Mouse (Mus musculus) G1E (cell line): ENCODE measurements at regions not wholly inside any gene's neighbourhood (a gene's known extent, or its start where the extent isn't known, plus 50 kb on each side); places are given as distances from the start of the nearest gene placed in this dataset.

Experiments
- ATAC-seq: 2 replicates; pipeline ENCODE4 v1.8.0; 2016; ENCODE audit warnings: mild to moderate bottlenecking; ENCODE audit not compliant: insufficient number of reproducible peaks, poor library complexity, low FRiP score, severe bottlenecking; ENCODE audit errors: extremely low read depth
- DNase-seq: peaks from one replicate; pipeline ENCODE4 v3.0.0; 2012; ENCODE audit warnings: low spot score
- H3K27me3 ChIP-seq: 2 replicates; pipeline ENCODE4 v1.6.1; 2012; ENCODE audit warnings: mild to moderate bottlenecking, low read length, inconsistent platforms; ENCODE audit not compliant: insufficient read depth
- H3K36me3 ChIP-seq: replicated peaks from 2 replicates; pipeline ENCODE3; 2012; ENCODE audit warnings: mild to moderate bottlenecking, inconsistent platforms
- H3K4me1 ChIP-seq: 2 replicates; pipeline ENCODE4 v1.6.1; 2012; ENCODE audit warnings: low read depth, low read length, inconsistent platforms, mixed read lengths; ENCODE audit not compliant: insufficient read depth
- H3K4me3 ChIP-seq: 2 replicates; pipeline ENCODE4 v1.5.1; 2012; ENCODE audit warnings: low read depth, mild to moderate bottlenecking, inconsistent platforms, low read length, moderate library complexity, mixed read lengths
- H3K9me3 ChIP-seq: replicated peaks from 2 replicates; pipeline ENCODE4 v1.6.1; 2012; ENCODE audit warnings: inconsistent platforms
- CTCF ChIP-seq: IDR thresholded peaks from 2 replicates; pipeline ENCODE4 v1.5.1; 2012; ENCODE audit warnings: low read depth, low read length, inconsistent platforms, mixed read lengths
- GATA1 ChIP-seq: IDR thresholded peaks from 2 replicates; pipeline ENCODE4 v1.6.1; 2012; ENCODE audit warnings: borderline replicate concordance, low read length, inconsistent platforms, mixed read lengths
- GATA2 ChIP-seq: IDR thresholded peaks from 2 replicates; pipeline ENCODE4 v1.6.1; 2012; ENCODE audit warnings: low read depth, low read length, inconsistent platforms, borderline replicate concordance
- POLR2AphosphoS5 ChIP-seq: IDR thresholded peaks from 2 replicates; pipeline ENCODE4 v1.6.1; 2012; ENCODE audit warnings: low read depth, low read length, inconsistent platforms; ENCODE audit not compliant: insufficient replicate concordance
- TAL1 ChIP-seq: conservative IDR thresholded peaks from 2 replicates; pipeline ENCODE4 v1.6.1; 2012; ENCODE audit warnings: low read depth, low read length, inconsistent platforms, mixed read lengths

DNA sequence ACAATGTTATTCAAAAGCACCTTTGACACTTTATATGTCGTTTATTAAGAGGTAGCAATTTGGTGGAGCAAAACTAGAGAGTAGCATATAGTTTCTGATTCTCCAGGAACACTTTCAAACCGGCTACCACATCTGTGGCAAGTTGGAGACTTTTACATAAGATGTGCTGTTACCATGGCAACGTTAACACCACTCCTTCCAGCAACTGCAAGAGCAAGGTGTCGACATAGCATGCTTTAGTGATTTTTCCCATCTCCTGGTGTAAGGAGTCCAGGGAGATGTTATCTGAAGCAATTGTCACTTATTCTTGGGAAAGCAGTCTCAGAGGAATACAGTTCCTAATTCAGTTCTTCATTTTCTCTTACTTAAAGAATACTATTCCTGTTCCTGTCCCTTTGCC, 516.5 kb upstream of the Nox3 start:
- no peak for DNase-seq
- no peak for TF ChIP-seq CTCF
- TF ChIP-seq GATA1: no peak
- no peak for TF ChIP-seq GATA2
- no peak for ATAC-seq

DNA sequence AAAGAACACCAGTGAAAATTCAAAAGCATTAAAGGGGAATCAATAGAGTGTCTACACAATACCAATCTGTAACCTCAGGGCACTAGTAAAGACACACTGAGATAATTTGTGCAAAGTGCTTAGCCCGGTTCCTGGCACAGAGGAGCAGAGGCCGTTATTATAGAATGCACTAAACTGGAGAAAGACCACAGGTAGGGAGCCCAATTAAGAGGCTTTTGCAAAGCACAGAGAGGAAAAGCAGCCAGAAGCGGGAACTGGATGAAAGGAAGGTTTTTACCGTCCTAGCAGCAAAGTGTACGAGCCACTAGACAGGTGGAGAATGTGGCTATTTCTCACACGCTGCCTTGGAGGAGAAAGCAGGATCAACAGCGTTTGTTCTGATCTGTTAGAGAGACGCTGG, 518.9 kb upstream of the Nox3 start:
- TF ChIP-seq GATA2 (no peak), CTCF (no peak), TAL1 (no peak), POLR2AphosphoS5 (no peak), GATA1 (no peak)
- DNase-seq (no peak), ATAC-seq (no peak)
- no peaks in the 10 kb centered on the region for H3K36me3 ChIP-seq
- no peak overlapping the region for H3K4me3 ChIP-seq
- H3K4me1 ChIP-seq: no peaks in the 10 kb centered on the region
- H3K9me3 ChIP-seq: no peaks in the 10 kb centered on the region
- no peaks in the 10 kb centered on the region; the same call in 1 of the 2 replicates for H3K27me3 ChIP-seq

More for the DNA sequence above, 516.5 kb upstream of the Nox3 start:
- Histone ChIP-seq H3K4me3 (no peak overlapping the region), H3K27me3 (no peaks in the 10 kb centered on the region; the same call in 1 of the 2 replicates), H3K36me3 (no peaks in the 10 kb centered on the region), H3K4me1 (no peaks in the 10 kb centered on the region), H3K9me3 (no peaks in the 10 kb centered on the region)

DNA sequence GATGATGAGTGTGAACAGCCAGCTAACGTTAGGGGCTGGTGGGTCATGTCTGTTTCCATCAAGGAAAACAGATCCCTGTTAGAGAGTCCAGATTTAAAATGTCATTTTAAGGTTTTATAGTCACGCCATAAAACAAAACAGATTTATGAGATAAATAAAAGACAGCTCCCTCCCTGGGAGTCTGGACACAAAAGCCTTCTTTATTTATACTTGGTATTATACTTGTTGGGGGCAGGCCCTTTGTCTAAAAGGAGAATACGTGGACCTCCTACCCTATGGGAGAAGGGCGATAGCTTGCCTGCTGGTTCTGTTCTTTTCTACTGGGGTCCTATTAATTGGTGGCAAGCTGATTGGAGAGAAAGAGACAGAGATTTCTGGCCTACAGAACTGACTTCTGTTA, 520.1 kb upstream of the Nox3 start:
- Histone ChIP-seq H3K9me3 (no peaks in the 10 kb centered on the region), H3K27me3 (no peaks in the 10 kb centered on the region; the same call in 1 of the 2 replicates), H3K36me3 (no peaks in the 10 kb centered on the region), H3K4me1 (no peaks in the 10 kb centered on the region), H3K4me3 (no peak overlapping the region)
- DNase-seq: no peak
- no peak for TF ChIP-seq POLR2AphosphoS5
- ATAC-seq: no peak

DNA sequence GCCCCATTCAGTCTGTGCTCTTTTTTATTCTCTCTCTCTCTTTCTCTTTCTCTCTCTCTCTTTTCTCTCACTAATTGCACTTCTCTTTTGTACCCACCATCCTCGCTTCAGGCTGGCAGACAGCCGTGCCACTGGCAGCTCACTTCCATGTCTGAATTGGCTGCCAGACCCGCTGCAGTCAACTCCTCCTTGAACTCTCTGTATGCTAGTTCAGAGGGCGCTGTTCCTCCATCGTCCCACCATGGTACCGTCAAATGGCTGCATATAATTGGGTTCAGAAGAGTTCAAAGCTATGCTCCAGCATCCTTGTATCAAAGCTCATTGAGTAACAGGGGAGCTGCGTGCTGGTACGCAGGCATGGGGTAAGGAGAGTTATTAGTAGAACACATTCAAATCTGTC, 520.7 kb upstream of the Nox3 start:
- TF ChIP-seq GATA1: no peak
- TF ChIP-seq GATA2: no peak
- no peak for DNase-seq
- Histone ChIP-seq H3K4me3 (no peak overlapping the region), H3K9me3 (no peaks in the 10 kb centered on the region), H3K36me3 (no peaks in the 10 kb centered on the region), H3K27me3 (no peaks in the 10 kb centered on the region; the same call in 1 of the 2 replicates), H3K4me1 (no peaks in the 10 kb centered on the region)
- no peak for ATAC-seq

DNA sequence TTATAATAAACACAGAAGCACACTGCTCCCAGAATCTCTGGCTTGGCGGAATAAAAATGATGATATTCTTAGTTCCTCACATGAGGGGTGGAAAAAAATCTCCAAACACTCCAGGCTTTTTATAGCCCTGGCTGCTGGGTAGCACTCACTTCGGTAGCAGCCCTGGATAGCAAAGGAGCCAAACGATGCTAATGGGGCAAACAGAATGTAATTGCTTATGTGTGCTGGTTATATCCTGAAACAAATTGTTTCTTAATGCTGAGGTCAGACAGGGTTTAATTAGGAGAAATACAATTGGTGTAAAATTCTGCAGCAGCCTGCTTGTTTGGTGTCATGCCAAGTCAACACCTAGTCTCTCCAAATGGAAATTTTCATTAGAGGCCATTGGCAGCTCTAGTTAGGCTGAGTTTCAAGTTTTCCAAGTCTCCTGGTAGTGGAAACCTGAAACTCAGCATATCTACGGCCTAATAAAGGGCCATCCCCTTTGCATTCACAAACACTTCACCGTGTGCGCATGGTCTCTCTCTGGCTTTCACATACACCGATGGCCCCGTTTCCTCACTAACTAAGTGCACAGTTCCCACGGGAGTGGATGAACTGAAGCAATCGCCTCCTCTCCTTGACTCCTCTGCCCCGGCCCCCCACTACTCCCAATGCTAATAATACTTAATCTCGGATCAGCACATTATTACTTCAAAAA, 524.8 kb upstream of the Nox3 start:
- Histone ChIP-seq H3K4me1 (no peaks in the 10 kb centered on the region), H3K4me3 (no peak overlapping the region), H3K27me3 (no peaks in the 10 kb centered on the region; the same call in 1 of the 2 replicates), H3K9me3 (no peaks in the 10 kb centered on the region), H3K36me3 (no peaks in the 10 kb centered on the region)
- no peak for TF ChIP-seq POLR2AphosphoS5
- TF ChIP-seq GATA1: no peak
- no peak for TF ChIP-seq CTCF
- TF ChIP-seq TAL1: no peak
- no peak for TF ChIP-seq GATA2
- no peak for DNase-seq
- no peak for ATAC-seq

DNA sequence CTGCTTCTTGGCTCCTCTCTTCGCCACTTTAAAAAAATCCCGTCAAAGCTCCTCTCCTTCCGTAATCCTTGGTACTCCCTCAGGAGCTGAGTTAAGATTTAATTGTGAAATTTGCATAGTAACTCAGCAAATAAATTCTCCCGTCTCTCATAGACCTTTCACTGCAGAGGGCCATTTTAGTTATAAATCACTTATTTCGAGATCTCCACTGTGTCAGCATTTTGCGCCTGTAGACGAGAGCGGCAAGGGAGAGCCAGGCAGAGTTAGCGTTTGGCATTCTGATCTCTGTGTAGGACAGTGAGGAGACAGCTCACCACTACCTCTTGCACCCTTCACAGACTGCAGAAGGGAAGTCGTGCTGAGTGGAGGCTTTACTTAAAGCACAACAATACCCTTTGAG, 531.8 kb upstream of the Nox3 start:
- H3K4me1 ChIP-seq: no peaks in the 10 kb centered on the region
- ATAC-seq: no peak
- DNase-seq: no peak
- no peaks in the 10 kb centered on the region for H3K9me3 ChIP-seq
- H3K36me3 ChIP-seq: no peaks in the 10 kb centered on the region
- TF ChIP-seq CTCF (no peak), GATA2 (no peak), POLR2AphosphoS5 (no peak), GATA1 (no peak), TAL1 (no peak)
- 0 out of 2 replicates have a peak, but pooled peaks cover 4% of the 10 kb centered on the region for H3K27me3 ChIP-seq
- H3K4me3 ChIP-seq: no peak overlapping the region

DNA sequence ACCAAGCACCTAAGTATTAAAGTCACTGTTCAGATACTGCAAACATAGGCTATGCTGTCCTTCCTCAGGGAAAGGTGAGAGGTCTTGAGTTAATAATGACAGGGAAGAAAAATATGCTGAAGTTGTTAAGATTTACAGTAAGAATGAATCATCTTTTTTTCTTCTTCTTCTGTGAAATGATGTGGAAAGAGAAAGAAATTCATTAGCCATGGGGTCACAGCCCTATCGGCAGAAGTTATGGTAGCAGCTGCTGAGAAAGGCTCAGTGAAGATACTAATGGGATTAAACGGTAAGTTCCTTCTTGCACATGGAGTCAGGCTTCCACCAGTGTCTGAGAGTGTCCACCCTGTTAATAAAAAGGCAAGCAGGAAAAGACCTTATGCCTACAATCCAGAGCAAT, 533.9 kb upstream of the Nox3 start:
- TF ChIP-seq GATA1: no peak
- TF ChIP-seq TAL1: no peak
- TF ChIP-seq GATA2: no peak
- no peak for TF ChIP-seq POLR2AphosphoS5
- no peak for TF ChIP-seq CTCF

More for the DNA sequence above, 533.9 kb upstream of the Nox3 start:
- Histone ChIP-seq H3K4me1 (no peaks in the 10 kb centered on the region), H3K27me3 (0 out of 2 replicates have a peak, but pooled peaks cover 4% of the 10 kb centered on the region), H3K9me3 (no peaks in the 10 kb centered on the region), H3K4me3 (no peak overlapping the region), H3K36me3 (no peaks in the 10 kb centered on the region)
- ATAC-seq (no peak), DNase-seq (no peak)
